Mouse (Mus musculus): Measurements from ENCODE around the gene Fer1l5. TPM values are rescaled to one million over a fixed set of nuclear protein-coding genes. Genes with fewer than 3 reads are reported as not detected.
A peak's percentile ranks its signal among the peaks of the same experiment; 100 is the strongest.

The Fer1l5 gene
- polyA plus RNA-seq, 1 experiment from 2014 or later, result 1.8 TPM

- Histone ChIP-seq H3K4me1 (no peaks in the 10 kb centered on the region), H3K4me3 (replicated peaks) (no peak overlapping the region), H3K27me3 (replicated peaks) (no peaks in the 10 kb centered on the region), H3K9ac (replicated peaks) (no peak overlapping the region), H3K36me3 (peaks cover 77% of the 10 kb centered on the region), H3K4me2 (no peak overlapping the region), H3K27ac (replicated peaks) (no peak overlapping the region), H3K9me3 (replicated peaks) (no peaks in the 10 kb centered on the region)
- no peak for ATAC-seq (ENCODE audit: low FRiP score)
- WGBS, result 86% methylated on average over 4 of the region's 4 CpGs
Observed at GRCm38 (mm10) chr1:36435071-36435470, 63.0 kb downstream of the Fer1l5 start.

- no peak overlapping the region for H3K4me2 ChIP-seq
- 98% methylated on average over 6 of the region's 6 CpGs for WGBS
- H3K4me3 ChIP-seq (replicated peaks), result no peak overlapping the region
- H3K9ac ChIP-seq (replicated peaks), result no peak overlapping the region
- H3K27ac ChIP-seq (replicated peaks), result no peak overlapping the region
- H3K4me1 ChIP-seq, result no peaks in the 10 kb centered on the region
- H3K9me3 ChIP-seq (replicated peaks), result no peaks in the 10 kb centered on the region
- no peak for ATAC-seq (ENCODE audit: low FRiP score)
- H3K27me3 ChIP-seq (replicated peaks), result no peaks in the 10 kb centered on the region
- H3K36me3 ChIP-seq, result peaks cover 74% of the 10 kb centered on the region
Observed at GRCm38 (mm10) chr1:36436515-36436914, 64.4 kb downstream of the Fer1l5 start.

GRCm38 (mm10) chr1:36437223-36437622, 65.1 kb downstream of the Fer1l5 start:
- H3K36me3 ChIP-seq, result peaks cover 67% of the 10 kb centered on the region

GRCm38 (mm10) chr1:36441101-36441500, 69.0 kb downstream of the Fer1l5 start:
- no peaks in the 10 kb centered on the region for H3K27me3 ChIP-seq (replicated peaks)
- 78% methylated on average over 4 of the region's 4 CpGs for WGBS
- H3K4me1 ChIP-seq, result peaks cover 8% of the 10 kb centered on the region
- H3K4me3 ChIP-seq (replicated peaks), result no peak overlapping the region
- peaks cover 40% of the 10 kb centered on the region for H3K36me3 ChIP-seq
- no peak overlapping the region for H3K27ac ChIP-seq (replicated peaks)
- no peaks in the 10 kb centered on the region for H3K9me3 ChIP-seq (replicated peaks)
- no peak overlapping the region for H3K4me2 ChIP-seq
- no peak for ATAC-seq (ENCODE audit: low FRiP score)
- H3K9ac ChIP-seq (replicated peaks), result no peak overlapping the region

More at GRCm38 (mm10) chr1:36437223-36437622, 65.1 kb downstream of the Fer1l5 start:
- ATAC-seq (ENCODE audit: low FRiP score), result no peak
- Histone ChIP-seq H3K4me2 (no peak overlapping the region), H3K9me3 (replicated peaks) (no peaks in the 10 kb centered on the region), H3K9ac (replicated peaks) (no peak overlapping the region), H3K27me3 (replicated peaks) (no peaks in the 10 kb centered on the region), H3K4me1 (no peaks in the 10 kb centered on the region), H3K27ac (replicated peaks) (no peak overlapping the region), H3K4me3 (replicated peaks) (no peak overlapping the region)
- WGBS, result 97% methylated on average over 3 of the region's 3 CpGs

GRCm38 (mm10) chr1:36444471-36445464, 72.7 kb downstream of the Fer1l5 start, which contains the start of gene Lman2l:
Lman2l (minus strand) TSS chr1:36445271.
- under 1% methylated on average over 57 of the region's 57 CpGs for WGBS
- Histone ChIP-seq H3K27ac (replicated peaks) (peak within 1 kb of the TSS; percentile 85), H3K9me3 (replicated peaks) (no peaks in the 10 kb centered on the region), H3K4me2 (peak within 1 kb of the TSS; percentile 79), H3K4me1 (peaks cover 8% of the 10 kb centered on the region), H3K27me3 (replicated peaks) (no peaks in the 10 kb centered on the region), H3K9ac (replicated peaks) (peak within 1 kb of the TSS; percentile 72), H3K36me3 (peaks cover 4% of the 10 kb centered on the region; the same call in 1 of the 2 replicates), H3K4me3 (replicated peaks) (peak within 1 kb of the TSS; percentile 86)
- peak; percentile 99 for ATAC-seq (ENCODE audit: low FRiP score)

GRCm38 (mm10) chr1:36445508-36445907, 73.4 kb downstream of the Fer1l5 start:
- Histone ChIP-seq H3K27me3 (replicated peaks) (no peaks in the 10 kb centered on the region), H3K9me3 (replicated peaks) (no peaks in the 10 kb centered on the region), H3K4me1 (peaks cover 8% of the 10 kb centered on the region), H3K4me2 (peak overlapping the region; percentile 79), H3K4me3 (replicated peaks) (peak overlapping the region; percentile 86), H3K27ac (replicated peaks) (peak overlapping the region; percentile 75), H3K36me3 (peaks cover 4% of the 10 kb centered on the region; the same call in 1 of the 2 replicates), H3K9ac (replicated peaks) (0 out of 2 replicates have a peak overlapping the region, but pooled peaks have one; percentile 21)
- WGBS, result 41% methylated on average over 8 of the region's 8 CpGs
- peak; percentile 19; the same call in 1 of the 2 replicates for ATAC-seq (ENCODE audit: low FRiP score)

- ATAC-seq (ENCODE audit: low FRiP score), result no peak
- no peak overlapping the region for H3K4me3 ChIP-seq (replicated peaks)
- H3K27me3 ChIP-seq (replicated peaks), result no peaks in the 10 kb centered on the region
- H3K36me3 ChIP-seq, result peaks cover 2% of the 10 kb centered on the region; the same call in 1 of the 2 replicates
- 85% methylated on average over 5 of the region's 5 CpGs for whole genome bisulfite sequencing
- no peak overlapping the region for H3K4me2 ChIP-seq
- no peaks in the 10 kb centered on the region for H3K9me3 ChIP-seq (replicated peaks)
- H3K4me1 ChIP-seq, result peaks cover 8% of the 10 kb centered on the region
- no peak overlapping the region for H3K9ac ChIP-seq (replicated peaks)
- no peak overlapping the region for H3K27ac ChIP-seq (replicated peaks)
Observed at GRCm38 (mm10) chr1:36446106-36446824, 74.2 kb downstream of the Fer1l5 start.

- WGBS, result 91% methylated on average over 5 of the region's 5 CpGs
- H3K27me3 ChIP-seq (replicated peaks), result no peaks in the 10 kb centered on the region
- no peak for ATAC-seq (ENCODE audit: low FRiP score)
- H3K4me3 ChIP-seq (replicated peaks), result no peak overlapping the region
- no peak overlapping the region for H3K27ac ChIP-seq (replicated peaks)
- peaks cover 8% of the 10 kb centered on the region for H3K4me1 ChIP-seq
- H3K36me3 ChIP-seq, result no peaks in the 10 kb centered on the region; the same call in 1 of the 2 replicates
- no peaks in the 10 kb centered on the region for H3K9me3 ChIP-seq (replicated peaks)
- H3K4me2 ChIP-seq, result no peak overlapping the region
- H3K9ac ChIP-seq (replicated peaks), result no peak overlapping the region
Observed at GRCm38 (mm10) chr1:36446841-36447240, 74.8 kb downstream of the Fer1l5 start.

GRCm38 (mm10) chr1:36454055-36454815, 82.1 kb downstream of the Fer1l5 start:
- H3K4me1 ChIP-seq, result no peaks in the 10 kb centered on the region
- no peak overlapping the region for H3K27ac ChIP-seq (replicated peaks)
- 88% methylated on average over 6 of the region's 6 CpGs for WGBS
- H3K27me3 ChIP-seq (replicated peaks), result no peaks in the 10 kb centered on the region
- no peak overlapping the region for H3K9ac ChIP-seq (replicated peaks)
- H3K4me3 ChIP-seq (replicated peaks), result no peak overlapping the region
- H3K36me3 ChIP-seq, result no peaks in the 10 kb centered on the region
- ATAC-seq (ENCODE audit: low FRiP score), result no peak
- no peaks in the 10 kb centered on the region for H3K9me3 ChIP-seq (replicated peaks)
- no peak overlapping the region for H3K4me2 ChIP-seq

GRCm38 (mm10) chr1:36457388-36458014, 85.4 kb downstream of the Fer1l5 start:
- H3K27me3 ChIP-seq (replicated peaks), result no peaks in the 10 kb centered on the region
- no peak overlapping the region for H3K4me2 ChIP-seq
- H3K9ac ChIP-seq (replicated peaks), result no peak overlapping the region
- no peak overlapping the region for H3K4me3 ChIP-seq (replicated peaks)
- no peaks in the 10 kb centered on the region for H3K36me3 ChIP-seq
- ATAC-seq (ENCODE audit: low FRiP score), result no peak
- no peaks in the 10 kb centered on the region for H3K9me3 ChIP-seq (replicated peaks)
- WGBS, result 52% methylated on average over 7 of the region's 7 CpGs
- no peak overlapping the region for H3K27ac ChIP-seq (replicated peaks)
- no peaks in the 10 kb centered on the region for H3K4me1 ChIP-seq

- H3K36me3 ChIP-seq, result no peaks in the 10 kb centered on the region
- no peak overlapping the region for H3K4me2 ChIP-seq
- H3K27me3 ChIP-seq (replicated peaks), result no peaks in the 10 kb centered on the region
- no peaks in the 10 kb centered on the region for H3K4me1 ChIP-seq
- H3K9ac ChIP-seq (replicated peaks), result no peak overlapping the region
- WGBS, result 84% methylated on average over 5 of the region's 5 CpGs
- no peak overlapping the region for H3K4me3 ChIP-seq (replicated peaks)
- ATAC-seq (ENCODE audit: low FRiP score), result no peak
- no peaks in the 10 kb centered on the region for H3K9me3 ChIP-seq (replicated peaks)
- H3K27ac ChIP-seq (replicated peaks), result no peak overlapping the region
Observed at GRCm38 (mm10) chr1:36458169-36458568, 86.1 kb downstream of the Fer1l5 start.

Measured in neural tube, embryonic 15.5 days (tissue).